Mouse (Mus musculus) hindbrain, embryonic 10.5 days (tissue): ENCODE results near the gene Plekhm3. TPM values are rescaled to one million over a fixed set of nuclear protein-coding genes. Genes with fewer than 3 reads are reported as not detected.

Experiments
- DNase-seq: peaks from one replicate; pipeline ENCODE4 v3.0.0-alpha.2; 2017; ENCODE audit warnings: low spot score
- H3K27ac ChIP-seq: fragments of 300-500 bp; sonication (generic); 2 replicates; pipeline ENCODE4 v1.5.1; 2016; ENCODE audit warnings: mild to moderate bottlenecking, moderate library complexity
- H3K27me3 ChIP-seq: fragments of 300-500 bp; sonication (generic); 2 replicates; pipeline ENCODE4 v1.6.1; 2016; ENCODE audit warnings: mild to moderate bottlenecking; ENCODE audit not compliant: poor library complexity, insufficient read depth, severe bottlenecking
- H3K36me3 ChIP-seq: fragments of 300-500 bp; sonication (generic); 2 replicates; pipeline ENCODE4 v1.6.1; 2016; ENCODE audit warnings: mild to moderate bottlenecking, moderate library complexity
- H3K4me1 ChIP-seq: fragments of 300-500 bp; sonication (generic); replicated peaks from 2 replicates; pipeline ENCODE4 v1.6.1; 2016; ENCODE audit warnings: mild to moderate bottlenecking
- H3K4me3 ChIP-seq: fragments of 300-500 bp; sonication (generic); 2 replicates; pipeline ENCODE4 v1.5.1; 2016; ENCODE audit warnings: mild to moderate bottlenecking, moderate library complexity
- H3K9me3 ChIP-seq: fragments of 300-500 bp; sonication (generic); 2 replicates; pipeline ENCODE4 v1.6.1; 2016; ENCODE audit warnings: mild to moderate bottlenecking, moderate library complexity
- WGBS: fragments of 180-500 bp; shearing (Covaris S2); methylation state at CpG from one replicate; pipeline ENCODE4 v1.1.7; 2016; 5-methylcytosine and 5-hydroxymethylcytosine counted together
- polyA plus RNA-seq: library from polyadenylated mRNA; unstranded; fragments of >200 nt; fragmentation: Nextera tagmentation; extraction: Ambion mirVana; gene quantifications from 2 replicates; pipeline ENCODE4 v1.2.1, GENCODE M21; 2016

Gene Plekhm3
- polyA plus RNA-seq, 1 experiment from 2014 or later: 9.8 TPM

DNA sequence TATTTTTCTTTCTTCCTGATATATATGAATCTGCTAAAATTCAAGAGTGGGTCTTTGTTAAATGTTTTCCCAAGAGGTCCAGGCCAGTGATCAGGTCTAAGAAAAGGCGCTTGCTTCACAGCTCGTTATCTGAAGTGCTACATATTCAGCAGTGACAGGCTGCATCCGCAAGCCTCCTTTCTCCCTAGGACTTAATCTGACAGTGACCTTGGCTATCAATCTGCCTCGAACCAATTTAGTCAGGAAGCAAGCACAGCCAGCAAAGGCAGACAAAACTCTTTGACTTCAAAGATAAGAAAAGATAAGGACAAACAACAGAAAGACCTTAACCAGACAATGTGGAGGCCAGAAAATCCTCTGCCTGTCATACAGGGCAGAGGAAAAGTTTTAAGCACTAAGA lies 10.5 kb downstream of the Plekhm3 start:
- Histone ChIP-seq H3K27me3 (no peaks in the 10 kb centered on the region), H3K27ac (no peak overlapping the region), H3K4me1 (no peaks in the 10 kb centered on the region), H3K9me3 (peaks cover 4% of the 10 kb centered on the region; the same call in 1 of the 2 replicates), H3K4me3 (no peak overlapping the region), H3K36me3 (peaks cover 13% of the 10 kb centered on the region)
- WGBS: 70% methylated on average over 4 of the region's 4 CpGs
- DNase-seq: no peak

DNA sequence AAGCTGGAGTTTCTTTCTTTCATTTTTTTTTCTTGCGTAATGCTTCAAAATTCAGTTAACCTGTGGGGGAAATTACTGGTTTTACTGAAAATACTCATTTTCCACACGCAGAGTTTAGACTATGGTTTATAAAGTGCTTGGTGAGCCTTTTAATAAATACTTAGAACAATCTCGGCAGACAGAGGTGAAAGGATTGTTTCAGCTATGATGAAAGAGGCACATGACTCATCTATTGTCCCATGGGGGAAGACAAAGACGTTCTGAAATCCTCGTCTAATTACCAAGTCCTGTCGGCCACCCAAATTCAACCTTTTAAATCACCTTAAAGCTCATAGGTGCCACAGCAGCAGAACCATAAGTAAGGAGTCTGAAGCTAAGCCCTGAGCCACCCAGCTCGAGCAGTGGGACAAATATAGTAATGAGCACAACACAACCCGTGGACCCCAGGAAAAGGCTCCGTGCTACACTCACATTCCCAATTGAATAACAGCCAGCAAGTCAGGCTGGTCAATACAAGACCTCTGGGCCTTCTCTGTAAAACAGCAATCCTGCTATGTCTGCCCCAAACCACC lies 11.3 kb downstream of the Plekhm3 start:
- WGBS: 81% methylated on average over 9 of the region's 9 CpGs
- H3K9me3 ChIP-seq: peaks cover 4% of the 10 kb centered on the region; the same call in 1 of the 2 replicates
- peaks cover 13% of the 10 kb centered on the region for H3K36me3 ChIP-seq
- no peaks in the 10 kb centered on the region for H3K27me3 ChIP-seq
- no peaks in the 10 kb centered on the region for H3K4me1 ChIP-seq
- no peak for DNase-seq
- no peak overlapping the region for H3K4me3 ChIP-seq
- no peak overlapping the region for H3K27ac ChIP-seq

DNA sequence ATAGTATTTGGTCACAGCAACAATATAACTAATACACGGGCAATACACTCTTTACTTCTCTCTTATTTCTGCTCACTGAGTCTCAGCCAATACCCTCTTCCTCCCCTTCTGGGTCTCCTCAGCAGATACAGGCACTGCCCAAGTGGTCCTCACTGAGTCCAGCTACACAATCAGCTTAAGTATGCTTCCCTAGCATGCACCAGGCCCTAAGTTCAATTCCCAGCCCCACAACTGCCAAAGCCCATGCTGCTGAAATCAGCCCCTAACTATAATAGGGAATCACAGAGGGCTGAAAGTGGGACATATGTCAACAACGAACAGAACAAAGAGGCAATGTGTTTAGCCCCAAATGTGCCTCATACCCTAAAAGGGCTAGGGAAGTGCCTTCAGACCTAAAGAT lies 11.9 kb downstream of the Plekhm3 start:
- 82% methylated on average over 2 of the region's 2 CpGs for WGBS
- H3K4me3 ChIP-seq: no peak overlapping the region
- no peaks in the 10 kb centered on the region for H3K27me3 ChIP-seq
- H3K4me1 ChIP-seq: no peaks in the 10 kb centered on the region
- peaks cover 4% of the 10 kb centered on the region; the same call in 1 of the 2 replicates for H3K9me3 ChIP-seq
- no peak overlapping the region for H3K27ac ChIP-seq
- peaks cover 13% of the 10 kb centered on the region for H3K36me3 ChIP-seq
- no peak for DNase-seq

DNA sequence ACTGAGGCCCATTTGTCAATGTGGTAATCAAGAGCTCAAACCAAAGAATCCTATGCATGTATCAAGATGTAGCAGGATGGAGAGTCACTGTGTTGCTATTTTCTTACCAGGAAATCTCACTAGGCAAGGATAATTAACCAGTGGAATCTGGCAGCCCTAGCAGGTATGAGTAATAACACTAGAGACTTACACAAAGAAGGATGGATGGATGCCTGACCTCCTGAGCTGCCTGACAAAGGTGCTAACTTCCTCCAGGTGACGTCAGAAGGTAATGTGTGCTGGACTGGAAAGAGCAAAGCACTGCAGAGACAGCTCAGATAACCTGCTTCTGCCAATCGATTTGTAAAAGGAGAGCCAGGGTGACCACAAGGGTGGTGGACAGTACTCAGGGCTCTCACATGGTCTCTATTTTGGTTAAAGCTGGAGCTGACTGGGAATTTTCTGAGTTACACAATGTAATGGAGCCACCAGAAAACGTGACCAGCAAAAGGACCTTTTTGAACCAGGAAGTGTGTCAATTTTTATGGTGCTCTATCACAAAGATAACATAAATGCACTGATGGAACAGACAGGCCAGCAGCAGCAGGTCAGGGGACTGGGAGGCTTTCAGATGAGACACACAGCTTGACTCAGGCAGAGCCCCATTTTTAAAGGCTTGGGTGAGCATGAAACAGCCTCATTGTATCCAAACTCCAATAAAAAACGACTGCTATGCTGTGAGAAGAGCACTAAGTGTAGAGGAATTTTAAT lies 14.4 kb downstream of the Plekhm3 start:
- Histone ChIP-seq H3K4me3 (no peak overlapping the region), H3K27ac (no peak overlapping the region), H3K27me3 (no peaks in the 10 kb centered on the region), H3K36me3 (peaks cover 24% of the 10 kb centered on the region), H3K9me3 (peaks cover 4% of the 10 kb centered on the region; the same call in 1 of the 2 replicates), H3K4me1 (no peaks in the 10 kb centered on the region)
- 73% methylated on average over 4 of the region's 4 CpGs for WGBS
- no peak for DNase-seq

DNA sequence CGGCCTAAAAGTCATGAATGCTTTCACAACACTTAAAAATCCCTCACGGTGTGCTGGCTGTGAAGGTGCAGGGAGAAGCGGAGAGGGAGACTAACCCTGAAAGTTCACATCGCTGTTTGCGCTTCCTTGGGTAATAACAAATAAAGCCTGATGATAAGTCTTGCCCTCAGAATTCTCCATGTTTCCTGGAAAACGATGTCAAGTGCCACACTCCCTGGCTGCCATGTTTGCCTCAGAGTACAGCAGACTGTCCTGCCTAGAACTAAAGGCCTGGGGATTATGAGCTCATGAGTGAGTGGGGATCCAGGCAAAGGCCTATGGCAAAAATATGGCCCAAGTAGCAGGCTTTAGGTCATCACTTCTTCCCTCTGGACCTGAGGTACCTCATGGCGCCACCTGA lies 17.7 kb downstream of the Plekhm3 start:
- H3K27ac ChIP-seq: no peak overlapping the region
- no peaks in the 10 kb centered on the region for H3K27me3 ChIP-seq
- H3K9me3 ChIP-seq: peaks cover 4% of the 10 kb centered on the region; the same call in 1 of the 2 replicates
- 94% methylated on average over 7 of the region's 7 CpGs for WGBS
- H3K4me3 ChIP-seq: no peak overlapping the region
- H3K4me1 ChIP-seq: no peaks in the 10 kb centered on the region
- no peak for DNase-seq
- H3K36me3 ChIP-seq: peaks cover 29% of the 10 kb centered on the region

DNA sequence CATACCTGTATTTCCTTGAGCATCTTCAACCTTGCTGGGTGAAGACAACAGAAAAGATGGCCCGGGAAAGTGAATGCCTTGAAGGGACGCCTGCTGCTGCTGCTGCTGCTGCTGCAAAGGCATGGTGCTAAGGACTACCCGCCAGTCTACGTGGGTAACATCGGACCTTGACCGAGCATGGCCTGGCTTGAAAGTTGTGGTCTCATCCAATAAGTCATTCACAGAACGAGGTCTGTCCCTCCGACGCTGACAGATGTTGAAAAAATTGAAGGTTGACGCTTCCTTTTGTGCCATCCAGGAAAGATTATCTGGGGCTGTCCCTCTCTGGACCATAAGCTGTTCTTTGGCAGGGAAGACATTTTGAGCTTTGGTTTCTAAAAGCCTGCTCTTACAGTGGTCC lies 18.9 kb downstream of the Plekhm3 start:
- Histone ChIP-seq H3K27me3 (no peaks in the 10 kb centered on the region), H3K4me3 (no peak overlapping the region), H3K36me3 (peaks cover 20% of the 10 kb centered on the region), H3K4me1 (no peaks in the 10 kb centered on the region), H3K9me3 (no peaks in the 10 kb centered on the region), H3K27ac (no peak overlapping the region)
- no peak for DNase-seq
- WGBS: 92% methylated on average over 10 of the region's 10 CpGs

DNA sequence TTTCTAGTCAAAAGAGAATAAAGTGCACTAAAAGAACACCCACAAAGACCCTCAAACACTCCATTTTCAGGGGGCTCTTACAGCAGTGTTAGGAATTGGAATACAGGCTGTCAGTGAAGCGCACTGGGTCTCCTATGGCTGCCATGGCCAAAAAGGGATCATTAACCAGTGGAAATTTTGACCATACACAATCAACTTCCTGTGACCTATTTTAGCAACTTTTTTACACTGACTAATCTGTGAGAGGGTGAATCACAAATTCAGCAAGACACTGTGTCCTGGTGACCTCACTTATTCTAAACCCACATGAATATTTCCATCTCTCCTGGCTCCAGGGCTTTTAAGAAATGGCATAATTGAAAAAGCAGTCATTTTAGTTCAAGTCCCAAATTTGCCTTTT lies 23.7 kb downstream of the Plekhm3 start:
- no peaks in the 10 kb centered on the region for H3K27me3 ChIP-seq
- no peak overlapping the region for H3K4me3 ChIP-seq
- no peak for DNase-seq
- no peaks in the 10 kb centered on the region for H3K4me1 ChIP-seq
- 90% methylated on average over 1 of the region's 1 CpGs for WGBS
- peaks cover 14% of the 10 kb centered on the region for H3K36me3 ChIP-seq
- H3K9me3 ChIP-seq: no peaks in the 10 kb centered on the region
- no peak overlapping the region for H3K27ac ChIP-seq

DNA sequence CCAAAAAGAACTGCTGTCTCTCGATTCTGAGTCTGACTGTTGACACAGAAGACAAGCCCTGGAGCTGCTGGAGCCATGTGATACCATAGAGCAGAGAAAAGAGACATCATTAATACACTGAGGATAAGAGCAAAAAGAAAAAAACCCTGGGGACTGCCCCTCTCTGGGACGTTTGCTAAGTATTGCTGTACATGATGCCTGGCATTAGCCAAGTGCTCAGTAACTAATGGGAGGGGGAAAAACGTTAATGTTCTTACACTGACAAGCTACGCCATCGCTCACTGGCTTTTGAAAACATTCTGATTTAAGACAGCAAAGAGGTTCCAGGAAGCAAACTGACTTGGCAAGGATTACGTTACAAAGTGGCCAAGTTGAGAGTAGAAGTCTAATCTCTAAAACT lies 26.5 kb downstream of the Plekhm3 start:
- H3K27ac ChIP-seq: no peak overlapping the region
- no peaks in the 10 kb centered on the region for H3K9me3 ChIP-seq
- 78% methylated on average over 6 of the region's 6 CpGs for WGBS
- H3K4me1 ChIP-seq: no peaks in the 10 kb centered on the region
- H3K36me3 ChIP-seq: no peaks in the 10 kb centered on the region
- no peak for DNase-seq
- H3K4me3 ChIP-seq: no peak overlapping the region
- no peaks in the 10 kb centered on the region for H3K27me3 ChIP-seq

DNA sequence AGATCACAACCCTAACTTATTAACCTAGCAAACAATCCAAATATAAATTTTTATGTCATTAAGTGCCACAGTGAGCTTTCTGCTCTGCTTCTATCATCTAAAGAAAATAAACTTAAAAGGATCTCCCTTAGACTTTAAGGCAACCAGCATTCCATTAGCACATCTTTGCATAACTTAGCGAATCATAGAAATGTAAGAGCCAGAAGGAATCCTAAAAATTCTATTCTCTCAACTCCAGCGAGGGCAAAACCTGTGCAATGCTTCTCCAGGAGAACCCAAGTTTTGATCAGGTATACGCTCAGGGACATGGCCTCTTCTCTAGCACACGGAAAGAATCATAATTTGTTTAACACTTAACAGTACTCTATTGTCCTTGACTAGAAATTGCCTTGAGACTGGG lies 27.0 kb downstream of the Plekhm3 start:
- 88% methylated on average over 4 of the region's 4 CpGs for WGBS
- Histone ChIP-seq H3K4me1 (0 out of 2 replicates have a peak, but pooled peaks cover 1% of the 10 kb centered on the region), H3K4me3 (no peak overlapping the region), H3K27ac (no peak overlapping the region), H3K9me3 (no peaks in the 10 kb centered on the region), H3K36me3 (no peaks in the 10 kb centered on the region), H3K27me3 (no peaks in the 10 kb centered on the region)
- no peak for DNase-seq

DNA sequence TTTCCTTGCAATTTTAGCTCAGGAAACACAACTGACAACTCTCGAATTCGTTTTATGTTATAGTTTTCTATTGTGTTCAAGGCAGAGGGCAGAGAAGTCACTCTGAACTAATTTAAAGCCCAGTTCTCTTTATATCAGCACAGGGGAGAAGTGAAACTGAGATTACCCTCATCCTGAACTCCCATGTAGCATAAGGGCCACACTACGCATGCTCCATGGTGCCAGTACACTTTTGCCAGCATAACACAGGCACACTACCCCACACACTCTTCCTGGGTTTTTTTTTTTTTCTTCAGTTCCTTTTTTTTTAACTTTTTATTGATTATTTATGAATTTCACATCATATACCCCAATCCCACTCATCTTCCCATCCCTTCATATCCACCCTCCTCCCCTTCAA lies 28.1 kb downstream of the Plekhm3 start:
- no peaks in the 10 kb centered on the region for H3K9me3 ChIP-seq
- H3K36me3 ChIP-seq: no peaks in the 10 kb centered on the region
- no peak for DNase-seq
- WGBS: 87% methylated on average over 3 of the region's 3 CpGs
- H3K27me3 ChIP-seq: no peaks in the 10 kb centered on the region
- no peak overlapping the region for H3K4me3 ChIP-seq
- H3K4me1 ChIP-seq: peaks cover 7% of the 10 kb centered on the region; the same call in 1 of the 2 replicates
- H3K27ac ChIP-seq: no peak overlapping the region

DNA sequence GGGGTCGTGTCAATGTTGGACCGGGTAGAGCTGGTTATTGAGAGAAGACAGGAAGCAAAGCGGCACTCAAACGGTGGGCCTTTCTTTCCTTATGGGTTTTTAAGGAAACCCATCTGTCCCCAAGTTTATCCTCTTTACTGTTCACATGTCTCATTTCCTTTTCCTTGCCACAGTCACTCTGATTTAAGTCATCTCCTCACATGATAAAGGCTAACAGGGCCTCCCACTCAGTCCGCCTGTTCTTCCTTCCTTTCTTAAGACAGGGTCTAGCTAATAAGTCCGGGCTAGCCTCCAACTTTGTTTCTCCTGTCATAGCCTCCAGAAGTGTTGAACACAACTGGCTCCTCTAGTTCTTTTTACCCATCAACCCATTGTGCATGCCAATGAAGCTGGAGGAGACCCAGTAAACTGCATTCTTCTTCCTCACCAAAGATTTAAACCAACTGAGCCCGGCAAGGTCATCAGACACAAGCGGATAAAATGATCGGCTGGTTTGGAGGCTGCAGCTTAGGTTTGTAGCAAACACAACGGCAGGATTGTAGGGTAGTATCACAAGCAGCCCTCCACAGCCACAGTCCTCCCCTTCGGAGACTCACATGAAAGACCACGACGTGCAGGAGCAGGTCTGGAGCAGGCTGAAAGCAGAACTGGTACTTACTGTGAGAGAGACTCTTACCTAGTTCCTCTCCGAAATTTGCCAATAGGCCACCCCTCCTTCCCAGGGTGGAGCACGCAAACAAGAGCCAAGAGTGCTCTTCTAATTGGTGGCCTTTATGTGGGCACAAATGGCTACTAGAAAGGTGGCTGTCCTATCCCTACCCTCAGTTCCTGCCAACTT lies 29.0 kb downstream of the Plekhm3 start:
- no peak for DNase-seq
- H3K9me3 ChIP-seq: no peaks in the 10 kb centered on the region
- no peaks in the 10 kb centered on the region for H3K36me3 ChIP-seq
- WGBS: 90% methylated on average over 15 of the region's 15 CpGs
- no peak overlapping the region for H3K4me3 ChIP-seq
- H3K4me1 ChIP-seq: peaks cover 7% of the 10 kb centered on the region; the same call in 1 of the 2 replicates
- H3K27ac ChIP-seq: no peak overlapping the region
- H3K27me3 ChIP-seq: no peaks in the 10 kb centered on the region

DNA sequence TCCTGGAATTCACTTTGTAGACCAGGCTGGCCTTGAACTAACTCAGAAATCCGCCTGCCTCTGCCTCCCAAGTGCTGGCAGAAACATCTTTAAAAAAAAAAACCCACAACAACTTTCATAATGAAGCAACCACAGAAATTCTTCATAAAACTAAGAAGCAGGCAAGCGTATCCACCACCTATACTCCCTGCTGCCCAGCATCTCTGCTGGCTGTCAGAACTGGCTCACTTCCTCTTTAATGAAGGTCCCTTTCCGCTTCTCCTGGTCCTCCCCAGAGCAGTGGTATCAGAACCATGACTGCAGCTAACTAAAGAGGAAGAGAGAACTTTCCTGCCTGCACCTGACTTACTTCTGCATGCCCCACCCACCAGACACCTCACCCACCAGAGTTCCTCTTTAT lies 31.0 kb downstream of the Plekhm3 start:
- WGBS: 93% methylated on average over 3 of the region's 3 CpGs
- Histone ChIP-seq H3K27ac (no peak overlapping the region), H3K4me3 (no peak overlapping the region), H3K9me3 (no peaks in the 10 kb centered on the region), H3K36me3 (peaks cover 8% of the 10 kb centered on the region), H3K4me1 (peaks cover 7% of the 10 kb centered on the region; the same call in 1 of the 2 replicates), H3K27me3 (peaks cover 2% of the 10 kb centered on the region; the same call in 1 of the 2 replicates)
- DNase-seq: no peak

DNA sequence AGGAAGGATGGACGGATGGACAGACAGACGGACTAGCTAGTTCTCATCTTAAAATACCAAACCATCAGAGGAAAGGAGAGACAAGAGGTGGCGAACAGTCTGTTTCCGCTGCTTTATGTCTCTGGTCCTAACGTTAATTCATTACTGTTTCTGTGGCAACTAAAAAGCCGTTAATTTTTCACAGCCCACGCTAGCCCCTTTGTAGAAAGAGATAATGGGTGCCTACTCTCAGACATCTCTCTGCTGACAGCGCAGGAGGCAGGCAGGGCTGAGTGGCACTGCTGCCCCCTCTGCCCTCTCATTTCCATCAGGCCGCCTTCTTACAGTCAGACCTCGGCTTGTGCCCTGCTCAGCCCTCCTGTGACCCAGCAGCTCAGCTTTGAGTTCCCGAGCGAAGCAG lies 32.3 kb downstream of the Plekhm3 start:
- DNase-seq: no peak
- Histone ChIP-seq H3K9me3 (no peaks in the 10 kb centered on the region), H3K4me1 (peaks cover 7% of the 10 kb centered on the region; the same call in 1 of the 2 replicates), H3K27ac (no peak overlapping the region), H3K36me3 (peaks cover 8% of the 10 kb centered on the region), H3K4me3 (no peak overlapping the region), H3K27me3 (peaks cover 8% of the 10 kb centered on the region; the same call in 1 of the 2 replicates)
- 76% methylated on average over 12 of the region's 12 CpGs for WGBS
